In the genomic region with DNA sequence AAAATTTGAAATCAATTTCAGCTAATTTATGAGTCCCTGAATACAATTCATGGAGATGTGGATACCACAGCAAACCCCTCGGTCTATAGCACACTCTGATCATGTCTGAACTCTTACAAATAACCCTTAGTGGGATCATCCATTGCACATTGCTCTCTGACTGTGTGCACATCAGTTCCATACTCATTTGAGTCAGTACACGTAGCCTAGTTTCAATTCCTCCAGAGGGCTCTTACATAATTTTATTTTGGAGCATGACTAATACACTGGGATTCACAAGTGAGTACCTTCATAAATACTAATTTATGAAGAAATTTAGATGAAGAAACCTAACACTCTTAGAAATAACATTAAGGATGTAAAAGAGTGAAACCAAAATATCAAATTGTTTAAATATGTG, we compare ENCODE assay signal across 18 mouse cellular contexts.
"Had no signal": no experiment of that assay in that cellular context is flagged by ENCODE, and none has a peak within 500 bp of the region (broad histone marks: within the 10 kb centered on the region; RNA-seq: fewer than 3 reads in every experiment).

No protein-coding gene starts in this region.

- ATAC-seq: liver, postnatal 0 days; lung, postnatal 0 days; midbrain, embryonic 13.5 days; midbrain, embryonic 15.5 days had no signal

- H3K9ac ChIP-seq: liver, postnatal 0 days; lung, embryonic 15.5 days; midbrain, embryonic 13.5 days; midbrain, embryonic 15.5 days; neural tube, embryonic 12.5 days; stomach, embryonic 15.5 days had no signal

- H3K27me3 ChIP-seq: lung, embryonic 15.5 days; megakaryocyte, embryonic 14.5 days; midbrain, embryonic 13.5 days; midbrain, embryonic 15.5 days; neural tube, embryonic 12.5 days; stomach, embryonic 15.5 days had no signal

- H3K4me2 ChIP-seq: lung, embryonic 15.5 days; midbrain, embryonic 11.5 days; midbrain, embryonic 13.5 days; midbrain, embryonic 15.5 days; neural tube, embryonic 12.5 days; stomach, embryonic 15.5 days had no signal

- H3K9me3 ChIP-seq: lung, embryonic 15.5 days; megakaryocyte, embryonic 14.5 days; midbrain, embryonic 13.5 days; midbrain, embryonic 15.5 days; neural tube, embryonic 12.5 days; stomach, embryonic 15.5 days had no signal

- H3K36me3 ChIP-seq: lung, embryonic 15.5 days; midbrain, embryonic 13.5 days; midbrain, embryonic 15.5 days; neural tube, embryonic 12.5 days; stomach, embryonic 15.5 days had no signal

- DNase-seq: liver, postnatal 0 days; lung, adult 2 months; lung, postnatal 14 days; lung, postnatal 36 days; right cerebral cortex, postnatal 14 days; thymus, adult 2 months; thymus, postnatal 25 days; thymus, postnatal 4 days had no signal

- H3K27ac ChIP-seq: lung, embryonic 15.5 days; macrophage; midbrain, embryonic 13.5 days; midbrain, embryonic 15.5 days; neural tube, embryonic 12.5 days; stomach, embryonic 15.5 days; stomach, postnatal 0 days had no signal

- H3K4me3 ChIP-seq: lung, embryonic 15.5 days; megakaryocyte, embryonic 14.5 days; midbrain, embryonic 13.5 days; midbrain, embryonic 15.5 days; neural tube, embryonic 12.5 days; stomach, embryonic 15.5 days had no signal

- H3K4me1 ChIP-seq: lung, embryonic 15.5 days; midbrain, embryonic 13.5 days; midbrain, embryonic 15.5 days; neural tube, embryonic 12.5 days; stomach, embryonic 15.5 days had no signal
